ENCODE assay signal across 12 mouse cellular contexts in the genomic region with DNA sequence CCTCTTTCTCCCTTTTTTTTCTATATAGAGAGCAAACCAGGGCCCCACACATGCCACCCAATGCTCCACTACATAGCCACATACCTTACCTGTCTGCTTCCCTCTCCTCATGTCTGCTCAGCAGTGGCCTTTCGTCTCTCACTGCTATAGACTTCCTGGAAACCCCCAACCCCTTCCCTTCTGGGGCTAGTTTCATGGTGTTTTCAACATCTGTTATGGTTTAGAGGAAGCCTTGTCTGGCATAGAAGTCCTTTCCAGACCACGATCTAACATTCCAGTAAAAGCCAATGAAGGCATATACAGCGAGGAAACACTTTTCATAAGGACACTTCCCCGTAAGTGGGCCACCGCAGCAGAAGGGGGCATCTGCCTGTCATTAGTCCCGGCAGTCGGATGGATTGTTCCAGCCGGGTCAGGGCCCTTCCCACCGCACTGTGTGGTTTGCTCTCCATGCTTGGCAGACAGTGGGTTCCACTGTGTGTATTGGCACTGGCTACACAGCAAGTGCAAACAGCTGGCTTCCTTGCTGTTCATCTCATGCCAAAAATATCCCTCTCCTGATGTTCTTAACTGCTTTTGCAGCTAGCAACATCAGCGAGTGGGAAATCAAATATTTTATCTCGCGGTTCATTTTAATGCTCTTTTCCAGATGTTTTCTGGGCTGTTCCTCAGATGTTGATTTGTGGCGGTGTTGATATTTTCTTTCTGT. TPM values are rescaled to one million over a fixed set of nuclear protein-coding genes. Genes with fewer than 3 reads are reported as not detected.
DNase-seq lines count a peak whose midpoint lies in the region; ATAC-seq lines count a peak whose summit lies in the region.
"Had no signal": no experiment of that assay in that cellular context is flagged by ENCODE, and none has a peak within 500 bp of the region (broad histone marks: within the 10 kb centered on the region; RNA-seq: fewer than 3 reads in every experiment).

No protein-coding gene starts in this region.

- H3K27me3 ChIP-seq in limb, embryonic 12.5 days, result peaks cover 2% of the 10 kb centered on the region; the same call in 1 of the 2 replicates
- H3K27me3 ChIP-seq in forebrain, embryonic 14.5 days (replicated peaks; ENCODE audit: control insufficient read depth, insufficient read depth, low read length), result no peaks in the 10 kb centered on the region
- H3K27me3 ChIP-seq in kidney, embryonic 16.5 days (ENCODE audit: insufficient read depth, low read length), result no peaks in the 10 kb centered on the region; the same call in 1 of the 2 replicates
- H3K27me3 ChIP-seq: hindbrain, embryonic 13.5 days; Patski had no signal

- WGBS in limb, embryonic 12.5 days, result 36% methylated on average over 13 of the region's 13 CpGs
- WGBS in forebrain, embryonic 14.5 days, result 88% methylated on average over 13 of the region's 13 CpGs
- 69% methylated on average over 13 of the region's 13 CpGs for WGBS in kidney, embryonic 16.5 days

- H3K4me1 ChIP-seq in limb, embryonic 12.5 days (replicated peaks), result peaks cover 20% of the 10 kb centered on the region
- no peaks in the 10 kb centered on the region for H3K4me1 ChIP-seq in forebrain, embryonic 14.5 days (ENCODE audit: control insufficient read depth, insufficient read depth, low read length)
- H3K4me1 ChIP-seq in kidney, embryonic 16.5 days (ENCODE audit: insufficient read depth, low read length), result no peaks in the 10 kb centered on the region
- H3K4me1 ChIP-seq: hindbrain, embryonic 13.5 days; stomach, embryonic 15.5 days had no signal

- peak overlapping the region; percentile 47 for H3K4me2 ChIP-seq in limb, embryonic 12.5 days
- H3K4me2 ChIP-seq in forebrain, embryonic 14.5 days (ENCODE audit: low read length), result no peak overlapping the region
- no peak overlapping the region for H3K4me2 ChIP-seq in kidney, embryonic 16.5 days (replicated peaks; ENCODE audit: low read depth, low read length)
- H3K4me2 ChIP-seq: hindbrain, embryonic 13.5 days; stomach, embryonic 15.5 days had no signal

- no peaks in the 10 kb centered on the region for H3K9me3 ChIP-seq in limb, embryonic 12.5 days
- no peaks in the 10 kb centered on the region for H3K9me3 ChIP-seq in forebrain, embryonic 14.5 days (replicated peaks; ENCODE audit: control insufficient read depth, low read length)
- H3K9me3 ChIP-seq in kidney, embryonic 16.5 days (ENCODE audit: low read length), result peaks cover 6% of the 10 kb centered on the region; the same call in 1 of the 2 replicates
- H3K9me3 ChIP-seq: hindbrain, embryonic 13.5 days; stomach, embryonic 15.5 days had no signal

- H3K9ac ChIP-seq in limb, embryonic 12.5 days (replicated peaks), result no peak overlapping the region
- H3K9ac ChIP-seq in forebrain, embryonic 14.5 days (ENCODE audit: low read length), result no peak overlapping the region
- no peak overlapping the region for H3K9ac ChIP-seq in kidney, embryonic 16.5 days (replicated peaks; ENCODE audit: low read length)
- H3K9ac ChIP-seq: hindbrain, embryonic 13.5 days; stomach, embryonic 15.5 days had no signal

- peak; percentile 79 for ATAC-seq in limb, embryonic 12.5 days (ENCODE audit: insufficient number of reproducible peaks, insufficient read depth, low FRiP score, low TSS enrichment, low read depth)
- ATAC-seq in forebrain, embryonic 14.5 days, result no peak
- ATAC-seq in kidney, embryonic 16.5 days (ENCODE audit: low FRiP score, low TSS enrichment), result no peak
- ATAC-seq: Patski had no signal

- DNase-seq in adrenal gland, adult 2 months, result peak; percentile 13
- no peak for DNase-seq in adrenal gland, postnatal 4 days (ENCODE audit: low spot score in 2 of 2)
- peak; percentile 32 to 45 for DNase-seq in right cerebral cortex, postnatal 10 days (ENCODE audit: low spot score in 2 of 2)
- DNase-seq in right cerebral cortex, adult 2 months (ENCODE audit: low spot score in 2 of 2), result no peak
- DNase-seq in skeletal muscle tissue, adult 2 months (ENCODE audit: low read depth, low spot score), result peak; percentile 30
- no peak for DNase-seq in forebrain, embryonic 14.5 days (ENCODE audit: low spot score)

- peak overlapping the region; percentile 84 for H3K27ac ChIP-seq in limb, embryonic 12.5 days
- no peak overlapping the region for H3K27ac ChIP-seq in forebrain, embryonic 14.5 days (ENCODE audit: low read depth, low read length)
- H3K27ac ChIP-seq in kidney, embryonic 16.5 days (ENCODE audit: low read length), result no peak overlapping the region
- H3K27ac ChIP-seq: hindbrain, embryonic 13.5 days; stomach, embryonic 15.5 days had no signal

- H3K36me3 ChIP-seq in limb, embryonic 12.5 days, result no peaks in the 10 kb centered on the region
- no peaks in the 10 kb centered on the region for H3K36me3 ChIP-seq in forebrain, embryonic 14.5 days (ENCODE audit: control insufficient read depth, insufficient read depth, low read length)
- no peaks in the 10 kb centered on the region for H3K36me3 ChIP-seq in kidney, embryonic 16.5 days (ENCODE audit: insufficient read depth, low read length)
- H3K36me3 ChIP-seq: hindbrain, embryonic 13.5 days; stomach, embryonic 15.5 days had no signal

- no peak overlapping the region for H3K4me3 ChIP-seq in limb, embryonic 12.5 days (replicated peaks)
- no peak overlapping the region for H3K4me3 ChIP-seq in forebrain, embryonic 14.5 days (ENCODE audit: low read depth, low read length)
- no peak overlapping the region for H3K4me3 ChIP-seq in kidney, embryonic 16.5 days (ENCODE audit: low read length)
- H3K4me3 ChIP-seq: hindbrain, embryonic 13.5 days; megakaryocyte, embryonic 14.5 days; stomach, embryonic 15.5 days had no signal

RNA-seq across cellular contexts. Expression of gene Sec24b, which starts 25.2 kb away (rescaled TPM):
- 10 to 100 TPM; 50.5 to 74.0 TPM for total RNA-seq in adrenal gland, adult 2 months (2021)
- polyA plus RNA-seq in adrenal gland, adult 2 months (2012; rRNA removed), result 76.3 and 82.5 TPM in 2 replicates
- total RNA-seq in adrenal gland, postnatal 4 days (2021), result 10 to 100 TPM; 70.1 to 78.1 TPM
- polyA plus RNA-seq in limb, embryonic 12.5 days (2016; fragmentation: Nextera tagmentation; extraction: Ambion mirVana), result 31.8 and 36.3 TPM in 2 replicates
- polyA plus RNA-seq in forebrain, embryonic 14.5 days (2014; fragmentation: Nextera tagmentation; extraction: Ambion mirVana), result 23.8 and 25.4 TPM in 2 replicates
- 35.3 and 41.1 TPM in 2 replicates for polyA plus RNA-seq in kidney, embryonic 16.5 days (2015; fragmentation: Nextera tagmentation; extraction: Ambion mirVana)

RNA-seq across cellular contexts. Expression of gene Col25a1, which starts 44.8 kb away (rescaled TPM):
- total RNA-seq in adrenal gland, adult 2 months (2021), result 1 to 10 TPM; 3.5 to 4.5 TPM
- 0.18 and 0.43 TPM in 2 replicates for polyA plus RNA-seq in adrenal gland, adult 2 months (2012; rRNA removed)
- total RNA-seq in adrenal gland, postnatal 4 days (2021), result 10 to 100 TPM; 12.5 to 13.9 TPM
- polyA plus RNA-seq in limb, embryonic 12.5 days (2016; fragmentation: Nextera tagmentation; extraction: Ambion mirVana), result 35.9 and 43.2 TPM in 2 replicates
- 2.5 and 3.4 TPM in 2 replicates for polyA plus RNA-seq in forebrain, embryonic 14.5 days (2014; fragmentation: Nextera tagmentation; extraction: Ambion mirVana)
- polyA plus RNA-seq in kidney, embryonic 16.5 days (2015; fragmentation: Nextera tagmentation; extraction: Ambion mirVana), result 4.2 and 4.9 TPM in 2 replicates

Comparison
In these comparisons a context has a peak if more than half of its experiments do, and no peak if none do; other contexts are left out.
1. DNase-seq: peak in adrenal gland, adult 2 months (single experiment), right cerebral cortex, postnatal 10 days (2 of 2) and skeletal muscle tissue, adult 2 months (single experiment); none in adrenal gland, postnatal 4 days (0 of 2), right cerebral cortex, adult 2 months (0 of 2) and forebrain, embryonic 14.5 days (single experiment).